Mouse (Mus musculus): ENCODE results near the gene Abhd5.

DNA sequence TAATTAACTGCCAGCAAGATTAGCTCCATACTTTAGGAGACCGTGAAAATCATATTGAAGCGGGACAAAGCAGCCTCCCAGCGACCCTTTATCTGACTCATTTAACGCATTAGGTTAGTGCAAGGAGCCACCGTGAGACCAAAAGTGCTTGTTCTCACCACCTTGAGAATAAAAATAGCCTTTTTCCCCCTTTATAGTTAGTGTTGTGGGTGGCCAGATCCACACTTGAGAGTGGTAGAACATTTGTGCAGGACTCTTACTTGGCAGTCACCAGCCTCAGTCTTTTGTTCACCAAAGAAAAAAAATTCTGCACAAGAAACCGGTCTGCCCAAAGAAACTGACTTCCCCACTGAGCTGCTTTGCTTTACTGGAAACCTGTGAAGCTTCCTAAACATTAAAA, 29.6 kb downstream of the Abhd5 start:
- TF ChIP-seq EP300 (IDR thresholded peaks at IDR 0.05) = no peak
- no peak for TF ChIP-seq CTCF (IDR thresholded peaks at IDR 0.05)

All from lung, postnatal 0 days (tissue).